Mouse (Mus musculus) kidney, postnatal 36 days (tissue): ENCODE measurements around the gene Corin.
A peak's percentile ranks its signal among the peaks of the same experiment; 100 is the strongest.

Source experiments
- DNase-seq, 2 experiments: peaks; one replicate each; pipeline ENCODE4 v3.0.0; 2021 to 2022; ENCODE audit warnings: mixed read lengths in 2 of 2

Corin gene

GRCm38 (mm10) chr5:72298418-72299104 is 205.7 kb downstream of the Corin start:
- no peak for DNase-seq

GRCm38 (mm10) chr5:72285077-72285476 is 219.2 kb downstream of the Corin start:
- no peak for DNase-seq

GRCm38 (mm10) chr5:72282907-72283306 is 221.4 kb downstream of the Corin start:
- DNase-seq: no peak

DNA sequence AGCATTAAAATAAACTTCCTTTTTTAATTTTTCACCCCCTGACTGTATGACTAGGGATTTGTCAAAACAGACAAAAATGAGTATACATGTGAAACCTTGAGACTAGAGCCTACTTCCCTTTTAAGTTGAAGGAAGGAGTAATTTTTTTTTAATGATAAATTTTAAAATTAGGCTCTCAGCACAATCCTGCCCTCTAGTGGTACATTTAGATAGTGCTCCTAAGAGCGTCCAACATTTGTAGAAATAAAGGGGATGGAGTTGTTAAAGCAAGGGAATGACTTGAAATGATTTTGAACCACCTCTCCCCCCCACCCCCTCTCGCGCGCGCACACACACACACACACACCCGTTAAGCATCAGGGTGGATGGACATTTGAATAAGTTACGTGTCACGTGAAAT is 234.6 kb downstream of the Corin start:
- DNase-seq: peak in 1 of 2 experiments; percentile 38

- no peak for DNase-seq
Measured at GRCm38 (mm10) chr5:72269204-72269603, 235.1 kb downstream of the Corin start.

DNA sequence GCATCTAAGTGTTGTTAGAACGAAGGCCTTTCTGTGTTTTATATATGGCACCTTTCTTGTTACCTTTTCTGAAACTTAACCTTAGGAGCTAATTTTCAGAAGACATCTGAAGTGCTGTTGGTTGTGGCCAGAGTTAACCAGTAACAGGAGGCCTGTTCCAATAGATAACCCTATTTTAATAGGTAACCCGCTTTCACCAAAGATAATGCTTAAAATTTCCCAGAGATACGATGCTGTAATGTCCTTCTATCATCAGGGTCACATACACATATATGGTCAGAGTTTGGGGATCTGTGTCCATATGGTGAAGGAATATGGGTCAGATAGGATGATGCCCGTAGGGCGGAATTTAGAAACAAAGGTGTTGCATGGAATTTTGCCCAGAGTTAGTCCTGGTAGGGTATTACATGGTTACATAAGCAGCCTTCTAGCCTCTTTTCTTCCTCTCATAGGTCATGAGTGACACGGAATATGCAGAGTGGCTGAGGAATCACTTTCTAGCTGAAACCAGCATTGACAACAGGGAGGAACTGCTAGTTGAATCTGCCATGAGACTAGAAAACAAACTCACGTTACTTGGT is 237.2 kb downstream of the Corin start:
- DNase-seq: peak; percentile 22 to 61

GRCm38 (mm10) chr5:72264195-72264751 is 240.0 kb downstream of the Corin start:
- DNase-seq: no peak

GRCm38 (mm10) chr5:72261802-72262324 is 242.4 kb downstream of the Corin start:
- DNase-seq: no peak

DNA sequence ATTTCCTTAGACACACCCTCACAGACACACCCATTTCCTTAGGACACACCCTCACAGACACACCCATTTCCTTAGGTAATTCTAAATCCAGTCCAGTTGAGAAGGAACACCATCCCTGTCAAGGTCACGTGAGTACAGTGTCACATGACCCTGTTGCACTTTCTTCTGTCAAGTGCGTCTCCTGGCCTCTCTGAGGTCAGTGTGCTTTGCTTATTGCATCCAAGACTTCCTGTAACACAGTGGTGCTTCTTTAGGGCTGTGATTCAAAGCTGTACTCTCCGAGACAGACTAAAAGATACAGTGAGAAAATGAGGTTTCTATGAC is 245.0 kb downstream of the Corin start:
- no peak for DNase-seq

DNA sequence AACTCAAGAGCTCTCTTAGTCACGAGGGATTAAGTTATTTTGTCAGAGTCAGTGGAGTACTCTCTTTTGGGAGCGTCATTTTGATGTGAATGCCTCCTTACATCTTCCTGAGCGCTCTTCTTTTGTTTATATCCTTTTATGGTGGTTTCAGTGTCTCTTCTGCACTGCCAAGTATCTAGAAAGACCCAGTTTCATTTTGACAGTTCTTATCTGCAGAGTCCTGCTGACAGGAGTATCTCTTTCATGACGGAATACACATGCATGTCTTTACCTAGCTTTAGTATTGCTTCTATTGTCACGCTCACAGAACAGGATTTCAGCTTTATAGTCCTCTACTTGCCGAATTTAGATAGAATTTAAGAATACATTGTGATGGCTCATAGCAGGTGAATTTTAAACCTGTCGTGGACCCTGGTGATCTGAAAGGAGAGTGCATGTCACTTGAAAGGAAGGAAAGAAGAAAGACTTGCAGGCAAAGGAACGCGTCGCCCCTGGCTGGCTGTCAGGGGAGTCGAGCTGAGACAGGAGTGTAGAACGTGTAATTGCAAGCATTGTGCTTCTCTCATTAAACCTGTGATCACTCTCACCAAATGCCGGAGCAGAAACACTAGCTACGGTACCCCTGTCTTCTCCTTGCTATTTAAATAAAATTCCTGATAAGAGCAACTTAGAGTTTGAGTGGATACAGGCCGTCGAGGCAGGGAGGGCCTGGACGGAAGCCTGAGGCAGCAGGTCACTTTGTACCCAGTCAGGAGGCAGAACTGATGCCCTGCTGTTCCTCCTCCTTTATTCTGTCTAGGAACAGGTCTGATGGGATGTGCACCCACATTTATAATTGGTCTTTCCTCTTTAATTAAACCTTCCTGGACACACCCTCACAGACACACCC is 245.6 kb downstream of the Corin start:
- no peak for DNase-seq

- DNase-seq: no peak
Measured at GRCm38 (mm10) chr5:72257084-72257483, 247.2 kb downstream of the Corin start.

DNA sequence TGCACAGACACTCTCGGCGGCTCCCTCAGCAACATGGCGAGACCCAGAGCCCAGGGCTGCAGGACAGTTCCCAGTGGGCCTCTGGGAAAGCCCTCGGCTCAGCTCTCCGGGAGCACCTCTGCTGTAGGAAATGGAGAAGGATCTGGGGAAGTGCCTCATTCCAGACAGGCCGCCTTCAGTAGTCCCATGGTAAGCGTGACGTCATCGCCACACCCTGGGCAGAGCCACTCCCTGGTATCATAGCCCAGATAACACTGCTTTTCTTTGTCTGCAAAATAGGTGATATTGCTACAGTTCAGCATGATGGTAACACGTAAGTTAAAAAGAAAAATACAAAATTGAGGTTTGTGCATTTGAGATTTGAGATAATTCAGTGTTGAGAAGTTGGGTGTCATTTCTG is 249.3 kb downstream of the Corin start:
- DNase-seq: no peak

DNA sequence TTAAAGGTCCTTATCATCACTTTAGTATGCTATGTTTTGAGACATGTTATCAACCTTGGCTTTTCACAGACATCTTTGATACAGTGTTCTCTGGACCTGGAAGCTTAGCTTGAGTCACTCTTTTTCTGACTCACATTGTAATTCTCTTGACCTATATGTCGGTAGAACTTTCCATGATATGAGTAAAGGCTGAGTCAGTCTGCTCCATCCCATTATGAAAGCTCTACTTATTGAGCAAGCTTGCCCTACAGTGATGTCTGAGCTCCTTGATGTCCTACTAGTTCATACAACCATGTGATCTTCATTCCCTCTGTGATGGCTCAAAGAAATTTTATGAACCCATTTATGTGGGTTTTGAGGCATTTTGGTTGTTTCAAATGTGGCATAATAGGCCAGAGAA is 254.1 kb downstream of the Corin start:
- no peak for DNase-seq
